Mouse (Mus musculus): ENCODE data around the gene Pdk2. TPM values are rescaled to one million over a fixed set of nuclear protein-coding genes. Genes with fewer than 3 reads are reported as not detected.

The Pdk2 gene
- polyA plus RNA-seq, 1 experiment from 2014 or later, result 29.8 TPM

- H3K9ac ChIP-seq (ENCODE audit: low read length), result peak overlapping the region; percentile 76
- H3K27ac ChIP-seq (replicated peaks), result peak overlapping the region; percentile 81
- DNase-seq (ENCODE audit: low spot score), result no peak
- H3K9me3 ChIP-seq (ENCODE audit: control insufficient read depth, low read length), result no peaks in the 10 kb centered on the region
- peak overlapping the region; percentile 56 for H3K4me3 ChIP-seq (ENCODE audit: low read depth, low read length)
- peaks cover 7% of the 10 kb centered on the region for H3K36me3 ChIP-seq (ENCODE audit: control insufficient read depth, insufficient read depth, low read length)
- TF ChIP-seq EP300 (optimal IDR thresholded peaks at IDR 0.05) (no peak), CTCF (IDR thresholded peaks at IDR 0.05; ENCODE audit: low read depth) (no peak)
- no peak; the same call in none of the 2 replicates for ATAC-seq (ENCODE audit: low FRiP score, low TSS enrichment)
- no peaks in the 10 kb centered on the region for H3K27me3 ChIP-seq (ENCODE audit: control insufficient read depth, insufficient read depth, low read length)
- H3K4me1 ChIP-seq (replicated peaks; ENCODE audit: control insufficient read depth, insufficient read depth), result peaks cover 12% of the 10 kb centered on the region; the same call in 1 of the 2 replicates
- WGBS, result 24% methylated on average over 15 of the region's 15 CpGs
- peak overlapping the region; percentile 75 for H3K4me2 ChIP-seq (replicated peaks; ENCODE audit: low read depth)
Observed at GRCm38 (mm10) chr11:95008661-95009628, 32.2 kb downstream of the Pdk2 start.

GRCm38 (mm10) chr11:95007418-95007817 is 33.7 kb downstream of the Pdk2 start:
- peak overlapping the region; percentile 55; the same call in 1 of the 2 replicates for H3K9ac ChIP-seq (ENCODE audit: low read length)
- H3K27ac ChIP-seq (replicated peaks), result peak overlapping the region; percentile 79
- no peak overlapping the region; the same call in 1 of the 2 replicates for H3K4me2 ChIP-seq (replicated peaks; ENCODE audit: low read depth)
- H3K36me3 ChIP-seq (ENCODE audit: control insufficient read depth, insufficient read depth, low read length), result peaks cover 13% of the 10 kb centered on the region
- DNase-seq (ENCODE audit: low spot score) (no peak), ATAC-seq (ENCODE audit: low FRiP score, low TSS enrichment) (no peak; the same call in 1 of the 2 replicates)
- H3K9me3 ChIP-seq (ENCODE audit: control insufficient read depth, low read length), result no peaks in the 10 kb centered on the region
- TF ChIP-seq CTCF (IDR thresholded peaks at IDR 0.05; ENCODE audit: low read depth) (no peak), EP300 (optimal IDR thresholded peaks at IDR 0.05) (no peak)
- WGBS, result 46% methylated on average over 3 of the region's 3 CpGs
- H3K4me1 ChIP-seq (replicated peaks; ENCODE audit: control insufficient read depth, insufficient read depth), result peaks cover 12% of the 10 kb centered on the region; the same call in 1 of the 2 replicates
- H3K4me3 ChIP-seq (ENCODE audit: low read depth, low read length), result no peak overlapping the region
- H3K27me3 ChIP-seq (ENCODE audit: control insufficient read depth, insufficient read depth, low read length), result no peaks in the 10 kb centered on the region

- Histone ChIP-seq H3K4me3 (ENCODE audit: low read depth, low read length) (peak overlapping the region; percentile 38), H3K9me3 (ENCODE audit: control insufficient read depth, low read length) (no peaks in the 10 kb centered on the region), H3K27me3 (ENCODE audit: control insufficient read depth, insufficient read depth, low read length) (no peaks in the 10 kb centered on the region), H3K4me1 (replicated peaks; ENCODE audit: control insufficient read depth, insufficient read depth) (peaks cover 12% of the 10 kb centered on the region; the same call in 1 of the 2 replicates), H3K27ac (replicated peaks) (peak overlapping the region; percentile 79), H3K9ac (ENCODE audit: low read length) (peak overlapping the region; percentile 55; the same call in 1 of the 2 replicates), H3K4me2 (replicated peaks; ENCODE audit: low read depth) (peak overlapping the region; percentile 71), H3K36me3 (ENCODE audit: control insufficient read depth, insufficient read depth, low read length) (peaks cover 19% of the 10 kb centered on the region)
- peak; percentile 35; the same call in 1 of the 2 replicates for ATAC-seq (ENCODE audit: low FRiP score, low TSS enrichment)
- WGBS, result 2% methylated on average over 27 of the region's 27 CpGs
- TF ChIP-seq CTCF (IDR thresholded peaks at IDR 0.05; ENCODE audit: low read depth) (0 out of 2 replicates have a peak, but pooled peaks have one; percentile 15), EP300 (optimal IDR thresholded peaks at IDR 0.05) (no peak)
- peak; percentile 87 for DNase-seq (ENCODE audit: low spot score)
Observed at GRCm38 (mm10) chr11:95006525-95007219, 34.5 kb downstream of the Pdk2 start.

- no peaks in the 10 kb centered on the region for H3K9me3 ChIP-seq (ENCODE audit: control insufficient read depth, low read length)
- H3K9ac ChIP-seq (ENCODE audit: low read length), result no peak overlapping the region
- H3K27me3 ChIP-seq (ENCODE audit: control insufficient read depth, insufficient read depth, low read length), result no peaks in the 10 kb centered on the region
- WGBS, result 32% methylated on average over 4 of the region's 4 CpGs
- DNase-seq (ENCODE audit: low spot score) (no peak), ATAC-seq (ENCODE audit: low FRiP score, low TSS enrichment) (no peak)
- peaks cover 12% of the 10 kb centered on the region; the same call in 1 of the 2 replicates for H3K4me1 ChIP-seq (replicated peaks; ENCODE audit: control insufficient read depth, insufficient read depth)
- H3K36me3 ChIP-seq (ENCODE audit: control insufficient read depth, insufficient read depth, low read length), result peaks cover 22% of the 10 kb centered on the region
- TF ChIP-seq EP300 (optimal IDR thresholded peaks at IDR 0.05), result no peak
- no peak for TF ChIP-seq CTCF (IDR thresholded peaks at IDR 0.05; ENCODE audit: low read depth)
- no peak overlapping the region for H3K4me3 ChIP-seq (ENCODE audit: low read depth, low read length)
- H3K27ac ChIP-seq (replicated peaks), result 0 out of 2 replicates have a peak overlapping the region, but pooled peaks have one; percentile 79
- H3K4me2 ChIP-seq (replicated peaks; ENCODE audit: low read depth), result peak overlapping the region; percentile 71
Observed at GRCm38 (mm10) chr11:95006038-95006437, 35.1 kb downstream of the Pdk2 start.

- DNase-seq (ENCODE audit: low spot score), result no peak
- no peak overlapping the region for H3K9ac ChIP-seq (ENCODE audit: low read length)
- ATAC-seq (ENCODE audit: low FRiP score, low TSS enrichment), result no peak
- peak overlapping the region; percentile 24; the same call in 1 of the 2 replicates for H3K27ac ChIP-seq (replicated peaks)
- WGBS, result 55% methylated on average over 6 of the region's 6 CpGs
- H3K9me3 ChIP-seq (ENCODE audit: control insufficient read depth, low read length), result no peaks in the 10 kb centered on the region
- no peak overlapping the region for H3K4me3 ChIP-seq (ENCODE audit: low read depth, low read length)
- no peak overlapping the region for H3K4me2 ChIP-seq (replicated peaks; ENCODE audit: low read depth)
- peaks cover 22% of the 10 kb centered on the region for H3K36me3 ChIP-seq (ENCODE audit: control insufficient read depth, insufficient read depth, low read length)
- H3K27me3 ChIP-seq (ENCODE audit: control insufficient read depth, insufficient read depth, low read length), result no peaks in the 10 kb centered on the region
- H3K4me1 ChIP-seq (replicated peaks; ENCODE audit: control insufficient read depth, insufficient read depth), result peaks cover 12% of the 10 kb centered on the region
- TF ChIP-seq EP300 (optimal IDR thresholded peaks at IDR 0.05), result no peak
- no peak for TF ChIP-seq CTCF (IDR thresholded peaks at IDR 0.05; ENCODE audit: low read depth)
Observed at GRCm38 (mm10) chr11:95004937-95005198, 36.3 kb downstream of the Pdk2 start.

All from stomach, postnatal 0 days (tissue).